Mouse (Mus musculus) olfactory bulb, adult 2 months (tissue): ENCODE measurements at regions not wholly inside any gene's neighbourhood (a gene's known extent, or its start where the extent isn't known, plus 50 kb on each side); places are given as distances from the start of the nearest gene placed in this dataset.

Experiments used
- H3K27ac ChIP-seq: fragments of 200-500 bp; 2 replicates; pipeline ENCODE4 v1.5.1; 2012; ENCODE audit warnings: low read depth, low read length; ENCODE audit not compliant: insufficient read depth
- H3K4me1 ChIP-seq: fragments of 200-500 bp; 2 replicates; pipeline ENCODE4 v1.6.1; 2012; ENCODE audit warnings: low read length; ENCODE audit not compliant: control insufficient read depth, insufficient read depth
- H3K4me3 ChIP-seq: fragments of 200-500 bp; 2 replicates; pipeline ENCODE4 v1.5.1; 2012; ENCODE audit warnings: mild to moderate bottlenecking, low read depth, low read length, moderate library complexity; ENCODE audit not compliant: insufficient read depth
- CTCF ChIP-seq: fragments of 200-500 bp; IDR thresholded peaks from 2 replicates; pipeline ENCODE4 v1.5.1; 2012; ENCODE audit warnings: low read depth, mild to moderate bottlenecking, low read length, moderate library complexity; ENCODE audit not compliant: insufficient read depth
- POLR2A ChIP-seq: fragments of 200-500 bp; IDR thresholded peaks from 2 replicates; pipeline ENCODE4 v1.6.1; 2012; ENCODE audit warnings: mild to moderate bottlenecking, low read depth, low read length, moderate library complexity; ENCODE audit not compliant: insufficient read depth
- WGBS: fragments of 180-500 bp; shearing (Covaris S2); methylation state at CpG from one replicate; pipeline ENCODE4 v1.1.7; 2018; 5-methylcytosine and 5-hydroxymethylcytosine counted together

GRCm38 (mm10) chr3:143156733-143157524 is 275.1 kb upstream of the Pkn2 start:
- TF ChIP-seq CTCF = no peak
- TF ChIP-seq POLR2A = no peak
- Histone ChIP-seq H3K27ac (no peak overlapping the region), H3K4me1 (no peaks in the 10 kb centered on the region), H3K4me3 (no peak overlapping the region)

- Histone ChIP-seq H3K4me3 (no peak overlapping the region), H3K27ac (no peak overlapping the region), H3K4me1 (no peaks in the 10 kb centered on the region)
- TF ChIP-seq CTCF = no peak
- no peak for TF ChIP-seq POLR2A
- 56% methylated on average over 1 of the region's 1 CpGs for WGBS
Measured at GRCm38 (mm10) chr3:143156174-143156573, 274.4 kb upstream of the Pkn2 start.

- Histone ChIP-seq H3K4me1 (no peaks in the 10 kb centered on the region), H3K27ac (no peak overlapping the region), H3K4me3 (no peak overlapping the region)
- TF ChIP-seq CTCF (no peak), POLR2A (no peak)
- 87% methylated on average over 1 of the region's 1 CpGs for WGBS
Measured at GRCm38 (mm10) chr3:143155556-143155955, 273.8 kb upstream of the Pkn2 start.

GRCm38 (mm10) chr3:143147471-143147870 is 265.7 kb upstream of the Pkn2 start:
- Histone ChIP-seq H3K4me1 (peaks cover 3% of the 10 kb centered on the region; the same call in 1 of the 2 replicates), H3K27ac (no peak overlapping the region), H3K4me3 (no peak overlapping the region)
- 51% methylated on average over 8 of the region's 8 CpGs for WGBS
- TF ChIP-seq POLR2A = no peak
- TF ChIP-seq CTCF = no peak

GRCm38 (mm10) chr3:143138952-143139351 is 257.1 kb upstream of the Pkn2 start:
- no peak overlapping the region for H3K4me3 ChIP-seq
- H3K4me1 ChIP-seq = no peaks in the 10 kb centered on the region
- TF ChIP-seq CTCF (no peak), POLR2A (no peak)
- H3K27ac ChIP-seq = no peak overlapping the region
- WGBS = 94% methylated on average over 3 of the region's 3 CpGs

- H3K4me1 ChIP-seq = no peaks in the 10 kb centered on the region
- H3K4me3 ChIP-seq = no peak overlapping the region
- 32% methylated on average over 2 of the region's 2 CpGs for whole genome bisulfite sequencing
- H3K27ac ChIP-seq = no peak overlapping the region
- TF ChIP-seq POLR2A = no peak
- no peak for TF ChIP-seq CTCF
Measured at GRCm38 (mm10) chr3:143134528-143134927, 252.7 kb upstream of the Pkn2 start.

GRCm38 (mm10) chr3:143107733-143108291 is 226.0 kb upstream of the Pkn2 start:
- Histone ChIP-seq H3K27ac (no peak overlapping the region), H3K4me1 (no peaks in the 10 kb centered on the region), H3K4me3 (no peak overlapping the region)
- WGBS = 55% methylated on average over 13 of the region's 13 CpGs
- TF ChIP-seq POLR2A (no peak), CTCF (no peak)

- WGBS = 82% methylated on average over 2 of the region's 2 CpGs
- no peaks in the 10 kb centered on the region for H3K4me1 ChIP-seq
- H3K27ac ChIP-seq = no peak overlapping the region
- no peak overlapping the region for H3K4me3 ChIP-seq
- TF ChIP-seq CTCF (no peak), POLR2A (no peak)
Measured at GRCm38 (mm10) chr3:143104734-143105133, 222.9 kb upstream of the Pkn2 start.

GRCm38 (mm10) chr3:143103333-143103732 is 221.5 kb upstream of the Pkn2 start:
- TF ChIP-seq CTCF (no peak), POLR2A (no peak)
- H3K4me3 ChIP-seq = no peak overlapping the region
- 63% methylated on average over 3 of the region's 3 CpGs for WGBS
- no peaks in the 10 kb centered on the region for H3K4me1 ChIP-seq
- no peak overlapping the region for H3K27ac ChIP-seq
